Mouse (Mus musculus) intestine, embryonic 15.5 days (tissue): ENCODE data around the gene Yipf2. TPM values are rescaled to one million over a fixed set of nuclear protein-coding genes. Genes with fewer than 3 reads are reported as not detected.
"Not testable (repeated sequence)": the region's sequence is repeated elsewhere in the genome, so short reads cannot be mapped to it uniquely, and the experiment has no call there.

ENCODE experiments used
- ATAC-seq: fragments of 200-750 bp; cut with Nextera tagmentation; 2 replicates; pipeline ENCODE4 v1.8.0; 2017; ENCODE audit warnings: moderate TSS enrichment, moderate library complexity
- H3K27ac ChIP-seq: fragments of 300-500 bp; sonication (generic); 2 replicates; pipeline ENCODE4 v1.5.1; 2015; ENCODE audit warnings: mild to moderate bottlenecking, inconsistent platforms
- H3K27me3 ChIP-seq: fragments of 300-500 bp; sonication (generic); replicated peaks from 2 replicates; pipeline ENCODE4 v1.6.1; 2015; ENCODE audit warnings: inconsistent platforms
- H3K36me3 ChIP-seq: fragments of 300-500 bp; sonication (generic); 2 replicates; pipeline ENCODE4 v1.6.1; 2015; ENCODE audit warnings: inconsistent platforms
- H3K4me1 ChIP-seq: fragments of 300-500 bp; sonication (generic); replicated peaks from 2 replicates; pipeline ENCODE4 v1.6.1; 2015; ENCODE audit warnings: inconsistent platforms
- H3K4me2 ChIP-seq: fragments of 300-500 bp; sonication (generic); replicated peaks from 2 replicates; pipeline ENCODE4 v1.6.1; 2015; ENCODE audit warnings: mild to moderate bottlenecking, inconsistent platforms
- H3K4me3 ChIP-seq: fragments of 300-500 bp; sonication (generic); replicated peaks from 2 replicates; pipeline ENCODE4 v1.5.1; 2015; ENCODE audit warnings: inconsistent platforms
- H3K9ac ChIP-seq: fragments of 300-500 bp; sonication (generic); 2 replicates; pipeline ENCODE4 v1.6.1; 2015; ENCODE audit warnings: inconsistent platforms
- H3K9me3 ChIP-seq: fragments of 300-500 bp; sonication (generic); 2 replicates; pipeline ENCODE4 v1.6.1; 2016; ENCODE audit warnings: inconsistent platforms
- WGBS: fragments of 180-500 bp; shearing (Covaris S2); methylation state at CpG from one replicate; pipeline ENCODE4 v1.1.7; 2015; 5-methylcytosine and 5-hydroxymethylcytosine counted together
- polyA plus RNA-seq: library from polyadenylated mRNA; unstranded; fragments of >200 nt; fragmentation: Nextera tagmentation; extraction: Ambion mirVana; gene quantifications from 2 replicates; pipeline ENCODE4 v1.2.1, GENCODE M21; 2015

Yipf2 gene
- polyA plus RNA-seq, 1 experiment from 2014 or later: 25.2 TPM

GRCm38 (mm10) chr9:21615617-21616231 is 23.1 kb upstream of the Yipf2 start, which contains the start of gene Smarca4:
TSS of gene Smarca4 (plus strand) at chr9:21616169.
- peak within 1 kb of the TSS; percentile 73 for H3K4me2 ChIP-seq
- H3K4me1 ChIP-seq: peaks cover 13% of the 10 kb centered on the region; the same call in 1 of the 2 replicates
- no peaks in the 10 kb centered on the region for H3K36me3 ChIP-seq
- peak; percentile 97 for ATAC-seq
- peak within 1 kb of the TSS; percentile 92 for H3K4me3 ChIP-seq
- peak within 1 kb of the TSS; percentile 92 for H3K9ac ChIP-seq
- no peaks in the 10 kb centered on the region for H3K9me3 ChIP-seq
- under 1% methylated on average over 37 of the region's 45 CpGs for WGBS
- H3K27me3 ChIP-seq: no peaks in the 10 kb centered on the region
- peak within 1 kb of the TSS; percentile 98 for H3K27ac ChIP-seq

GRCm38 (mm10) chr9:21614864-21615616 is 22.4 kb upstream of the Yipf2 start:
- H3K4me2 ChIP-seq: peak overlapping the region; percentile 73
- H3K27me3 ChIP-seq: no peaks in the 10 kb centered on the region
- H3K4me3 ChIP-seq: peak overlapping the region; percentile 52
- peak overlapping the region; percentile 66 for H3K9ac ChIP-seq
- peaks cover 13% of the 10 kb centered on the region; the same call in 1 of the 2 replicates for H3K4me1 ChIP-seq
- no peak for ATAC-seq
- H3K27ac ChIP-seq: peak overlapping the region; percentile 98
- 75% methylated on average over 15 of the region's 15 CpGs for WGBS
- H3K36me3 ChIP-seq: no peaks in the 10 kb centered on the region
- H3K9me3 ChIP-seq: no peaks in the 10 kb centered on the region

- ATAC-seq: no peak
- Histone ChIP-seq H3K9ac (no peak overlapping the region), H3K36me3 (no peaks in the 10 kb centered on the region), H3K4me1 (no peaks in the 10 kb centered on the region), H3K4me2 (no peak overlapping the region), H3K4me3 (no peak overlapping the region), H3K27me3 (no peaks in the 10 kb centered on the region), H3K27ac (no peak overlapping the region), H3K9me3 (no peaks in the 10 kb centered on the region)
- WGBS: 92% methylated on average over 1 of the region's 1 CpGs
Observed at GRCm38 (mm10) chr9:21609861-21610260, 17.2 kb upstream of the Yipf2 start.

DNA sequence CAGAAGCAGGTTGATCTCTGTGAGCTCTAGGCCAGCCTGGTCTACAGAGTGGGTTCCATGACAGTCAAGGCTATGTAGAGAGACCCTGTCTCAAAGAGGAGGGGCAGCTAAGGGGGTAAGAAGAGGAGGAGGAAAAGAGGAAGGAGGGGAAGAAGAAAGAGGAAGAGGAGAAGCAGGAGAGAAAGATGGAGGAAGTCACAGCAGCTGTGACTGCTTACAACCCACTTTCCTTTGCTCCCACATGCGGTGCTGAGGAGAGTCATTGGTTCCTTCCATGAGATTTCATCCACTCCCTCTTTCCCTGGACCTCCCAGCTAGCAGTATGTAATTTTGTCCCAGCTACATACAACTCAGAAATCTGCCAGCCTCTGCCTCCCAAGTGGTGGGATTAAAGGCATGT is 14.0 kb upstream of the Yipf2 start:
- no peaks in the 10 kb centered on the region for H3K4me1 ChIP-seq
- H3K9me3 ChIP-seq: no peaks in the 10 kb centered on the region
- no peaks in the 10 kb centered on the region for H3K36me3 ChIP-seq
- WGBS: 73% methylated on average over 1 of the region's 1 CpGs
- H3K9ac ChIP-seq: no peak overlapping the region
- H3K4me3 ChIP-seq: no peak overlapping the region
- no peak for ATAC-seq
- H3K27me3 ChIP-seq: no peaks in the 10 kb centered on the region
- no peak overlapping the region for H3K27ac ChIP-seq
- H3K4me2 ChIP-seq: no peak overlapping the region

DNA sequence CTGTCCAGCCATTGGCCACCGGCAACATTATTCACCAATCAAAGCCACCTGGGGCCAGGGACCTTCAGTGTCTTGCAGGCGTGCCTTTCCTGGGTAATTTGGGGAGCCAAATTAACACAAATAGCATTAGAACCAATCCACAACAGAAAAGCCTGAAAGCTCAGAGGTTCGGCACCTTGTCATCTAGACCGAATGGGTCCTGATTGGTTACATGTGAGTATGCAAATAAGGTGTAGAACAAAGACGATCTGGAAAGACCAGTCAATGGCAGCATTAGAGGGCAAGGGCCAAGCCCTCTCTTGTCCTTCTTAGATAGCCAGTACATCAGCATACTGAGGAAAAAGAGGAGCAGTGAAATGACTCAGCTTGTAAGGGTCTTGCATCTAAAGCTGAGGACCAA is 13.2 kb upstream of the Yipf2 start:
- Histone ChIP-seq H3K4me2 (no peak overlapping the region), H3K27ac (no peak overlapping the region), H3K36me3 (no peaks in the 10 kb centered on the region), H3K27me3 (no peaks in the 10 kb centered on the region), H3K9ac (no peak overlapping the region), H3K4me1 (no peaks in the 10 kb centered on the region), H3K4me3 (no peak overlapping the region), H3K9me3 (no peaks in the 10 kb centered on the region)
- no peak for ATAC-seq
- 76% methylated on average over 5 of the region's 5 CpGs for WGBS

DNA sequence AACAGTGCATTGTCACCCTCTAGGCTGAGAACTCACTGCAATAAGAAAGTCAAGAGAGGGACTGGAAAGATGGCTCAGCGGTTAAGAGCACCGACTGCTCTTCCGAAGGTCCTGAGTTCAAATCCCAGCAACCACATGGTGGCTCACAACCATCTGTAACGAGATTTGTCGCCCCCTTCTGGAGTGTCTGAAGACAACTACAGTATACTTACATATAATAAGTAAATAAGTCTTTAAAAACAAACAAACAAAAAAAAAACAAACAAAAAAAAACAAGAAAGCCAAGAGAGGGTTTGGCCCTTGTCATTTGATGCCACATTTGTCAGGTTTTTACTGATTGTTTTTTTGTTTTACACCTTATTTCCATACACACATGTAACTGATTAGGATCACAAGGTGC is 11.5 kb upstream of the Yipf2 start:
- H3K27ac ChIP-seq: no peak overlapping the region
- H3K9me3 ChIP-seq: no peaks in the 10 kb centered on the region
- H3K4me3 ChIP-seq: no peak overlapping the region
- no peak overlapping the region for H3K9ac ChIP-seq
- no peaks in the 10 kb centered on the region for H3K27me3 ChIP-seq
- H3K36me3 ChIP-seq: no peaks in the 10 kb centered on the region
- no peak for ATAC-seq
- no peaks in the 10 kb centered on the region for H3K4me1 ChIP-seq
- WGBS: 74% methylated on average over 5 of the region's 5 CpGs
- no peak overlapping the region for H3K4me2 ChIP-seq

- 50% methylated on average over 10 of the region's 10 CpGs for WGBS
- Histone ChIP-seq H3K4me2 (no peak overlapping the region), H3K4me3 (no peak overlapping the region), H3K9ac (no peak overlapping the region), H3K9me3 (no peaks in the 10 kb centered on the region), H3K36me3 (no peaks in the 10 kb centered on the region), H3K27ac (no peak overlapping the region), H3K27me3 (no peaks in the 10 kb centered on the region), H3K4me1 (no peaks in the 10 kb centered on the region)
- ATAC-seq: peak; percentile 89
Observed at GRCm38 (mm10) chr9:21601722-21602399, 9.2 kb upstream of the Yipf2 start.

GRCm38 (mm10) chr9:21601073-21601472 is 8.4 kb upstream of the Yipf2 start:
- Histone ChIP-seq H3K27ac (no peak overlapping the region), H3K4me3 (no peak overlapping the region), H3K9me3 (no peaks in the 10 kb centered on the region), H3K4me2 (no peak overlapping the region), H3K27me3 (no peaks in the 10 kb centered on the region), H3K36me3 (no peaks in the 10 kb centered on the region), H3K9ac (no peak overlapping the region), H3K4me1 (no peaks in the 10 kb centered on the region)
- 85% methylated on average over 2 of the region's 2 CpGs for WGBS
- ATAC-seq: no peak

DNA sequence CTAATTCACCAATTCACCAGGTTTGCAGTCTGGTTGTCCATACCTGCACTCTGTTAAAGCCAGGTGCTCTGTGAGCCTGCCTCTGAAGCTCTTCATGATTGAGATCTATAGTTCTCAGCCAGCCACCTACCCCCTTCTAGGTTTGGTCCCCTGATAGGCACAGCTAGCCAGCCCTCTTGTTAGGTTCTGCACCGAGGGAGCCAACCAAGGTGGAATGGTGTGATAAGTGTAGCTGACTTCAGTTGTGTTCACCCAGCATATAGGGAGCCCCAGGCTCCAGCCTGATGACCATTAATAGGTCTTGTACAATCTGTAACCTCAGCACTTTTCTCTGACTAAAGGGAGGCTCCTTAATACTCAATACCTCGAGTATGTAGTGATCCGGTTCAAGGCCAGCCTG is 7.6 kb upstream of the Yipf2 start:
- Histone ChIP-seq H3K36me3 (no peaks in the 10 kb centered on the region), H3K27ac (no peak overlapping the region), H3K4me1 (no peaks in the 10 kb centered on the region), H3K9ac (no peak overlapping the region), H3K4me2 (no peak overlapping the region), H3K9me3 (no peaks in the 10 kb centered on the region), H3K4me3 (no peak overlapping the region), H3K27me3 (no peaks in the 10 kb centered on the region)
- ATAC-seq: no peak
- WGBS: 75% methylated on average over 3 of the region's 3 CpGs

- WGBS: 42% methylated on average over 2 of the region's 2 CpGs
- no peaks in the 10 kb centered on the region for H3K27me3 ChIP-seq
- ATAC-seq: no peak
- H3K4me2 ChIP-seq: no peak overlapping the region
- H3K36me3 ChIP-seq: no peaks in the 10 kb centered on the region
- no peak overlapping the region for H3K27ac ChIP-seq
- peaks cover 9% of the 10 kb centered on the region for H3K4me1 ChIP-seq
- no peak overlapping the region for H3K9ac ChIP-seq
- H3K9me3 ChIP-seq: no peaks in the 10 kb centered on the region
- H3K4me3 ChIP-seq: no peak overlapping the region
Observed at GRCm38 (mm10) chr9:21598198-21598597, 5.6 kb upstream of the Yipf2 start.

DNA sequence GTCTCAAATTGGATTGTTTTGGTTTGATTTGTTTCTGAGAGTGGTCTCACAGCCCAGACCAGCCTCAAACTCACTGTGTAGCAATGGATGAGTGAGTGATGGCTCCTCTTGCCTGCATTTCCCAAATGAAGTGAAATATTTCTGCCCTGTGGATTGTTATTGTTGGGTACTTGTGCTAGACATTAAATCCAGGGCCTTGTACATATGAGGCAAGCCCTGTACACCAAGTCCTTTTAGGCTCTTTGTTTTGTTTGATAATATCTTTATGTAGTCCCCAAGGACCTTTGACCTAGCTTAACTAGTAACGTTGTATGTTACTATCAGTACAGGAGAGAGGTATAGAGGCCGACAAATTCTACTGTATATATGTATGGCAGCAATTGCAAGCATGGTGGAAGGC is 2.2 kb upstream of the Yipf2 start:
- no peak for ATAC-seq
- Histone ChIP-seq H3K27ac (no peak overlapping the region), H3K4me2 (peak overlapping the region; percentile 90)

DNA sequence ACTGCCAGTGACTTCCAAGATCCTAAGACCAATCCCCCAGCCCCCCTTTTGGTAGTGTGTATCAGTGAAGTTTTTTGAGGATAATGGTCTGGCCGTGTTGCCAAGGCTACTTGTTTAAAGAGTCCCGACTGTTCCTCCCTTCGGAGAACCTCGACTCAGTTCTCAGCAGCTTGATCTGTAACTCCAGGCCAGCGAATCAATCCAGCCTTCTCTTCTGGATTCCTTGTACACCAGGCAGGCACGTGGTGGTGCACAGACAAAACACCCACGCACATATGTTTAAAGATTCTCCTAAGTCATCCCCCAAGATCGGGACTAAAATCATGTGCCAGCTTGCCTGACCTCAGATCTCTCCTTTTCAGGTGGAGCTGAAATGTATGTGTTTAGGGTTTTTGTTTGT is 1.7 kb upstream of the Yipf2 start:
- peaks cover 18% of the 10 kb centered on the region for H3K4me1 ChIP-seq
- H3K9ac ChIP-seq, H3K27me3 ChIP-seq, H3K9me3 ChIP-seq, H3K36me3 ChIP-seq, H3K27ac ChIP-seq, ATAC-seq: not testable (repeated sequence)
- 88% methylated on average over 8 of the region's 8 CpGs for WGBS
- peak overlapping the region; percentile 90 for H3K4me2 ChIP-seq
- peak overlapping the region; percentile 72; the same call in 1 of the 2 replicates for H3K4me3 ChIP-seq

More for the DNA sequence above, 2.2 kb upstream of the Yipf2 start:
- Histone ChIP-seq H3K4me1 (peaks cover 18% of the 10 kb centered on the region), H3K27me3 (no peaks in the 10 kb centered on the region), H3K9ac (peak overlapping the region; percentile 3; the same call in 1 of the 2 replicates), H3K36me3 (0 out of 2 replicates have a peak, but pooled peaks cover 2% of the 10 kb centered on the region), H3K9me3 (no peaks in the 10 kb centered on the region), H3K4me3 (no peak overlapping the region)
- 74% methylated on average over 2 of the region's 2 CpGs for WGBS
